Mouse (Mus musculus): ENCODE data around the gene Abca12. TPM values are rescaled to one million over a fixed set of nuclear protein-coding genes. Genes with fewer than 3 reads are reported as not detected.

The Abca12 gene
- polyA plus RNA-seq, 1 experiment, result 0.11 TPM

DNA sequence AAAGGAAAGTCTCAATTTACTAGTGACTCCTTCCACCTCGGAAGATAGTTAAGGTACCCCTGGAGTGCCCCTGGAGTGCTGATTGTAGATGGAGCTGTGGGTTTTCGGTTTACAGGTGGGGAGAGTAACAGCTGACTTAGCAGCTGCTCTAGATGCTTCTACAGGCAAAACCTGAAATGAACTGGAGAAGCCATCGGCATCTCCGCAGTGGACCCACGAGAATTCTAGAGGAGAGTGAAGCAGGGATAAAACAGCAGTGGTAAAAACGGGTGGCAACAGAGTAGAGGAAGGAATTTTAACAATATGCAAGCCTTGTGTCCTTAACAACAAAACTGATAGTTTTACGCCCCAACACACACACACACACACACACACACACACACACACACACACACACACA, 142.2 kb downstream of the Abca12 start:
- TF ChIP-seq POLR2A (IDR thresholded peaks at IDR 0.05; ENCODE audit: control insufficient read depth, extremely low read depth, insufficient read depth, low read length, poor library complexity) (no peak), CTCF (IDR thresholded peaks at IDR 0.05; ENCODE audit: borderline replicate concordance, control insufficient read depth, extremely low read depth, insufficient read depth, low read length, poor library complexity) (no peak)

DNA sequence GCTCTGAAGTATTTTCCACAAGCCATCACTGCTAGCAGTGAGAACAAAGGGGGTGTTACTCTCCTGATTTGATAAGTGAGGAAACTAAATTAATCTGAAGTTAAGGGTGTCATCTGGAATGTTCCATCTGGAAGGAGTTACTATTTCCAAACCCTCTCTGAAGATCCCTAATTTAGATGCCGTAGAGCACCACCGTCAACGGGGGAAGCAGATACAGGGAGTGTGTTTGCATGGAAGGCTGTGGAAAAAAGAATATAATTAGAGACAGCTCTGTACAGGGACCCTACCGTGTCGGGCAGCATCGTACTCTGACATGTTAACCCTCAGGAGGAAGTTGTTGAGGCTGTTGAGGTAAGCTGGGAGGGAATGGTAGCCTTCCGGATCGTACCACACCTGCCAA, 142.6 kb downstream of the Abca12 start:
- Histone ChIP-seq H3K4me3 (ENCODE audit: control insufficient read depth, insufficient read depth, low read length) (no peak overlapping the region), H3K4me1 (replicated peaks; ENCODE audit: control insufficient read depth, insufficient read depth, low read length) (no peaks in the 10 kb centered on the region), H3K27ac (ENCODE audit: control insufficient read depth, insufficient read depth, low read length) (no peak overlapping the region), H3K36me3 (ENCODE audit: control insufficient read depth, insufficient read depth, low read length) (no peaks in the 10 kb centered on the region), H3K27me3 (ENCODE audit: control insufficient read depth, insufficient read depth, low read length) (no peaks in the 10 kb centered on the region)
- TF ChIP-seq CTCF (IDR thresholded peaks at IDR 0.05; ENCODE audit: borderline replicate concordance, control insufficient read depth, extremely low read depth, insufficient read depth, low read length, poor library complexity) (no peak), POLR2A (IDR thresholded peaks at IDR 0.05; ENCODE audit: control insufficient read depth, extremely low read depth, insufficient read depth, low read length, poor library complexity) (no peak)
- DNase-seq, result no peak
- WGBS, result 58% methylated on average over 8 of the region's 8 CpGs

More for the DNA sequence above, 142.2 kb downstream of the Abca12 start:
- no peak overlapping the region for H3K4me3 ChIP-seq (ENCODE audit: control insufficient read depth, insufficient read depth, low read length)
- DNase-seq, result no peak
- H3K36me3 ChIP-seq (ENCODE audit: control insufficient read depth, insufficient read depth, low read length), result no peaks in the 10 kb centered on the region
- H3K4me1 ChIP-seq (replicated peaks; ENCODE audit: control insufficient read depth, insufficient read depth, low read length), result no peaks in the 10 kb centered on the region
- WGBS, result 88% methylated on average over 7 of the region's 7 CpGs
- no peak overlapping the region for H3K27ac ChIP-seq (ENCODE audit: control insufficient read depth, insufficient read depth, low read length)
- no peaks in the 10 kb centered on the region for H3K27me3 ChIP-seq (ENCODE audit: control insufficient read depth, insufficient read depth, low read length)

DNA sequence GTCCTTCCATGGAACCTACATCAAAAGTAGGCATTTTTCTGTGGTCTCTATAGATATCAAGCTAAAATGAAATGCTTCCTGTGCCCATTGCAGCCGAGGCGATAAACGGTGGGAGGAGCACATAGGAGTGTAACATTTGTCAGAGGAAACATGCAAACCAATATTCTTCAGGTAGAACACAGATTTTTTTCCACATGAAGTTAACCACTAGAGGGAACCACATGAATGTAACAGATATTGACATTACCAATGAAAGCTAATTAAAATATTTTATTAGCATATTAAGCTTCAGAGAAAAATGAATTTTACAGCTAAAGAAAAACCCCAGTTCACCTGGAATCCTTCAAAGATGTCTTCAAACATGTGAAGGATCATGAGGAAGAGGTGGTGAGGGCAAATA, 144.6 kb downstream of the Abca12 start:
- DNase-seq, result no peak
- 93% methylated on average over 3 of the region's 3 CpGs for whole genome bisulfite sequencing
- no peaks in the 10 kb centered on the region for H3K36me3 ChIP-seq (ENCODE audit: control insufficient read depth, insufficient read depth, low read length)
- no peaks in the 10 kb centered on the region for H3K27me3 ChIP-seq (ENCODE audit: control insufficient read depth, insufficient read depth, low read length)
- H3K4me1 ChIP-seq (replicated peaks; ENCODE audit: control insufficient read depth, insufficient read depth, low read length), result no peaks in the 10 kb centered on the region
- no peak for TF ChIP-seq CTCF (IDR thresholded peaks at IDR 0.05; ENCODE audit: borderline replicate concordance, control insufficient read depth, extremely low read depth, insufficient read depth, low read length, poor library complexity)
- no peak for TF ChIP-seq POLR2A (IDR thresholded peaks at IDR 0.05; ENCODE audit: control insufficient read depth, extremely low read depth, insufficient read depth, low read length, poor library complexity)
- no peak overlapping the region for H3K27ac ChIP-seq (ENCODE audit: control insufficient read depth, insufficient read depth, low read length)
- no peak overlapping the region for H3K4me3 ChIP-seq (ENCODE audit: control insufficient read depth, insufficient read depth, low read length)

DNA sequence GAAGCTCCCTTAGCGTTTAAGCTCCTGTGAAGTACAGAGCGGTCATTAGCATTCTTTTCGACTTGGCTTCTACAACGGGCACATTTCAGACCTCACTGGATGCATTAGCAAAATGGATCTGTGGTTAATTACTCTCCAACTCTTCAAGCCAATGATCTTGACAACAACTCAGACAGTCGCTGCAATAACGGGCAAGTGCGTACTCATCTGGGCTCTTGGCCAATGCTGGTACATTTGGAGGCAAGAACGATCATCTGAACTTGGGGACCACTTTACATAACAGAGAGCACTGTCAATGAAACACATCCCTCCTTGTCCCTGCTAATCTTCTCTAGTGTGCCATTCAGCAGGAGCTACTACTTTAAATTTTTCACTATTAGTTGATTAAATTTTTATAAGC, 148.1 kb downstream of the Abca12 start:
- Histone ChIP-seq H3K27ac (ENCODE audit: control insufficient read depth, insufficient read depth, low read length) (no peak overlapping the region), H3K27me3 (ENCODE audit: control insufficient read depth, insufficient read depth, low read length) (no peaks in the 10 kb centered on the region), H3K36me3 (ENCODE audit: control insufficient read depth, insufficient read depth, low read length) (no peaks in the 10 kb centered on the region), H3K4me3 (ENCODE audit: control insufficient read depth, insufficient read depth, low read length) (no peak overlapping the region), H3K4me1 (replicated peaks; ENCODE audit: control insufficient read depth, insufficient read depth, low read length) (no peaks in the 10 kb centered on the region)
- no peak for DNase-seq
- WGBS, result 95% methylated on average over 8 of the region's 8 CpGs
- no peak for TF ChIP-seq POLR2A (IDR thresholded peaks at IDR 0.05; ENCODE audit: control insufficient read depth, extremely low read depth, insufficient read depth, low read length, poor library complexity)
- TF ChIP-seq CTCF (IDR thresholded peaks at IDR 0.05; ENCODE audit: borderline replicate concordance, control insufficient read depth, extremely low read depth, insufficient read depth, low read length, poor library complexity), result no peak

DNA sequence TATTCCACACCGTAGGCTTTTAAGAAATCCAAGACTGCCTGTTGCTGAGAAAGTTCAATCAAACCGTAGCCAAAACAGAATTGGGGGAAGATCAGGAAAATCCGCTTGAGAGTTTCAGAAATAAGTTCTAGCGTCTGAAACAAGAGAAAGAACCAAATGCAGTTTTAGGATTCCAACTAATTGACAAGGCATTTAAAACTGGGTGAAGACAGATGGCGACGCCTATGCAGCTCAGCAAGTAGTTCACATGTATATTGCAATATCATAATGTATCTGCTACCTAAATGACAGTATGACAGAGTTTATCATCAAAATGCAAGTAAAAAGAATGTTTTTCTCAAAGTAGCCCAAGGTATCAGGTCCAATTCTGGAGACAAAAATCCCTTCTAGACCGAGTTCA, 151.2 kb downstream of the Abca12 start:
- DNase-seq, result no peak
- no peak overlapping the region for H3K4me3 ChIP-seq (ENCODE audit: control insufficient read depth, insufficient read depth, low read length)
- no peaks in the 10 kb centered on the region for H3K27me3 ChIP-seq (ENCODE audit: control insufficient read depth, insufficient read depth, low read length)
- H3K27ac ChIP-seq (ENCODE audit: control insufficient read depth, insufficient read depth, low read length), result no peak overlapping the region
- no peaks in the 10 kb centered on the region for H3K36me3 ChIP-seq (ENCODE audit: control insufficient read depth, insufficient read depth, low read length)
- TF ChIP-seq CTCF (IDR thresholded peaks at IDR 0.05; ENCODE audit: borderline replicate concordance, control insufficient read depth, extremely low read depth, insufficient read depth, low read length, poor library complexity) (no peak), POLR2A (IDR thresholded peaks at IDR 0.05; ENCODE audit: control insufficient read depth, extremely low read depth, insufficient read depth, low read length, poor library complexity) (no peak)
- no peaks in the 10 kb centered on the region for H3K4me1 ChIP-seq (replicated peaks; ENCODE audit: control insufficient read depth, insufficient read depth, low read length)
- 93% methylated on average over 7 of the region's 7 CpGs for WGBS

DNA sequence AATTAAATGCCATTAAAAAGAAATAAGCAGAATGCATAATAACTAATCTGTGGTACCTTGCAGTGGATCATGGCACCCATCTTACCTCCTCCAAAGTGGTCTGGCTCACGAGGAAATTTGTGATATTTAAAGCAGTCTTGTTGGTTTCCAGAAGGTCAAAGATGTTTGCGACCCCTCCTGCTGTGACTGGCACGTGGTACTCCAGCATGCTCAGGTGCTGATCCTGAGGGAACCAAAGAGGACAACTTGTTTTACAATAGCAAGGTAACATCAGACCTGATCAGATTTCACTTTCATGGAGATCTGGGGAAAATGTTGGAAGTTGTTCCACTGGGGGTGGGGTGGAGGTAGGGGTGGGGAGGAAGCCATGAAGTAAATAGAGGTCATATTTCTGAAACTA, 170.1 kb downstream of the Abca12 start:
- DNase-seq, result no peak
- Histone ChIP-seq H3K27me3 (ENCODE audit: control insufficient read depth, insufficient read depth, low read length) (no peaks in the 10 kb centered on the region), H3K4me1 (replicated peaks; ENCODE audit: control insufficient read depth, insufficient read depth, low read length) (no peaks in the 10 kb centered on the region), H3K36me3 (ENCODE audit: control insufficient read depth, insufficient read depth, low read length) (no peaks in the 10 kb centered on the region), H3K27ac (ENCODE audit: control insufficient read depth, insufficient read depth, low read length) (no peak overlapping the region), H3K4me3 (ENCODE audit: control insufficient read depth, insufficient read depth, low read length) (no peak overlapping the region)
- 81% methylated on average over 3 of the region's 3 CpGs for WGBS
- TF ChIP-seq POLR2A (IDR thresholded peaks at IDR 0.05; ENCODE audit: control insufficient read depth, extremely low read depth, insufficient read depth, low read length, poor library complexity) (no peak), CTCF (IDR thresholded peaks at IDR 0.05; ENCODE audit: borderline replicate concordance, control insufficient read depth, extremely low read depth, insufficient read depth, low read length, poor library complexity) (no peak)

DNA sequence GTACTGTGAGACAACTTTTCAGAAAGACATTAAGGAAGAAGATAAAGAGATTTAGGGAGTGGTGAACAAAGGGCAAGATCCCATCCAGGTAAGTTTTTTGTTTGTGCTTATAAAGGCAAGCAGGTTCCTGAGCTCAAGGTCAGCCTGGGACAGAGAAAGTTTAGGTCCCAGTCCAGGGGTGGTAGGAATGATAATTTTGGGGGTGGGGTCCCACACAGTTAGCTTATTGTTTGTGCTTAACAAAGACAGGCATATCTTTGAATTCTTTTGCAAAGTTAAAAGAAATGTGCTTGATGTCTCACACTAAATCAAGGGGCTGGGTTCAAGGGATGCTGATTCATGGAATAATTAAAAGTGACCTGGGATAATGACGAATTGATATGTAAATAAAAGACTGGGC, 173.3 kb downstream of the Abca12 start:
- Histone ChIP-seq H3K4me3 (ENCODE audit: control insufficient read depth, insufficient read depth, low read length) (no peak overlapping the region), H3K27me3 (ENCODE audit: control insufficient read depth, insufficient read depth, low read length) (no peaks in the 10 kb centered on the region), H3K36me3 (ENCODE audit: control insufficient read depth, insufficient read depth, low read length) (no peaks in the 10 kb centered on the region), H3K4me1 (replicated peaks; ENCODE audit: control insufficient read depth, insufficient read depth, low read length) (no peaks in the 10 kb centered on the region), H3K27ac (ENCODE audit: control insufficient read depth, insufficient read depth, low read length) (no peak overlapping the region)
- 83% methylated on average over 1 of the region's 1 CpGs for WGBS
- no peak for TF ChIP-seq POLR2A (IDR thresholded peaks at IDR 0.05; ENCODE audit: control insufficient read depth, extremely low read depth, insufficient read depth, low read length, poor library complexity)
- TF ChIP-seq CTCF (IDR thresholded peaks at IDR 0.05; ENCODE audit: borderline replicate concordance, control insufficient read depth, extremely low read depth, insufficient read depth, low read length, poor library complexity), result no peak
- no peak for DNase-seq

All from thymus, adult 2 months (tissue).